Mouse (Mus musculus): ENCODE data around the gene Cables2.

DNA sequence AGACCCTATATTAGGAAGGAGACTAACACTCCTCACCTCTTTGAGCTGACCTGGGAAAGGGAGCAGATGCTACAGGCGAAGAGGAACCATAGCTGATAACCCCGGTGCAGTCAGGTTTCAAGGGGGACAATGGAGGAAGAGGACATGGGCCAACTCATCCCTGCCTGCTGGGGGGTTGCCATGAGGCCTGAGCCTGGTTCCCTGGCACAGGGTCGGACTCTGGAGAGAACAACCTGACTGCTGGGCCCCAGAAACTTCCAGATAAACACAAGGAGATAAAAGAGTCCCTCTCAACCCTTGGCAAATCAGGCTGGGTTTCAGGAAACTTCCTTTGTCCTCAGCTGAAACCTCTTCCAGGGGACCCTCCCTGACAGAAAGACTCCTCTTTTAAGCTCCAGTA is 55.1 kb downstream of the Cables2 start:
- TF ChIP-seq CTCF (IDR thresholded peaks at IDR 0.05; ENCODE audit: low read depth), result no peak
- TF ChIP-seq EP300 (IDR thresholded peaks at IDR 0.05; ENCODE audit: low read depth), result no peak

Measured in heart, postnatal 0 days (tissue).